Mouse (Mus musculus) hindbrain, embryonic 15.5 days (tissue): Measurements from ENCODE around the gene Myh9. TPM values are rescaled to one million over a fixed set of nuclear protein-coding genes. Genes with fewer than 3 reads are reported as not detected.

ENCODE experiments used
- ATAC-seq: fragments of 200-750 bp; cut with Nextera tagmentation; 2 replicates; pipeline ENCODE4 v1.8.0; 2017; ENCODE audit warnings: low read depth, moderate number of reproducible peaks, moderate TSS enrichment; ENCODE audit not compliant: low FRiP score
- H3K27ac ChIP-seq: fragments of 300-500 bp; sonication (generic); replicated peaks from 2 replicates; pipeline ENCODE4 v1.5.1; 2015; ENCODE audit warnings: mild to moderate bottlenecking, inconsistent platforms
- H3K27me3 ChIP-seq: fragments of 300-500 bp; sonication (generic); 2 replicates; pipeline ENCODE4 v1.6.1; 2015; ENCODE audit warnings: control low read depth, inconsistent platforms
- H3K36me3 ChIP-seq: fragments of 300-500 bp; sonication (generic); 2 replicates; pipeline ENCODE4 v1.6.1; 2015; ENCODE audit warnings: control low read depth, inconsistent platforms
- H3K4me1 ChIP-seq: fragments of 300-500 bp; sonication (generic); replicated peaks from 2 replicates; pipeline ENCODE4 v1.6.1; 2015; ENCODE audit warnings: control low read depth, inconsistent platforms
- H3K4me2 ChIP-seq: fragments of 300-500 bp; sonication (generic); 2 replicates; pipeline ENCODE4 v1.6.1; 2015; ENCODE audit warnings: moderate library complexity, mild to moderate bottlenecking, inconsistent platforms
- H3K4me3 ChIP-seq: fragments of 300-500 bp; sonication (generic); 2 replicates; pipeline ENCODE4 v1.5.1; 2015; ENCODE audit warnings: mild to moderate bottlenecking, inconsistent platforms
- H3K9ac ChIP-seq: fragments of 300-500 bp; sonication (generic); 2 replicates; pipeline ENCODE4 v1.6.1; 2015; ENCODE audit warnings: inconsistent platforms
- H3K9me3 ChIP-seq: fragments of 300-500 bp; sonication (generic); 2 replicates; pipeline ENCODE4 v1.6.1; 2016; ENCODE audit warnings: control low read depth, inconsistent platforms
- WGBS: fragments of 180-500 bp; shearing (Covaris S2); methylation state at CpG from one replicate; pipeline ENCODE4 v1.1.7; 2015; 5-methylcytosine and 5-hydroxymethylcytosine counted together
- polyA plus RNA-seq: library from polyadenylated mRNA; unstranded; fragments of >200 nt; fragmentation: Nextera tagmentation; extraction: Ambion mirVana; gene quantifications from 2 replicates; pipeline ENCODE4 v1.2.1, GENCODE M21; 2015

The Myh9 gene
- polyA plus RNA-seq, 1 experiment from 2014 or later: 11.8 TPM

DNA sequence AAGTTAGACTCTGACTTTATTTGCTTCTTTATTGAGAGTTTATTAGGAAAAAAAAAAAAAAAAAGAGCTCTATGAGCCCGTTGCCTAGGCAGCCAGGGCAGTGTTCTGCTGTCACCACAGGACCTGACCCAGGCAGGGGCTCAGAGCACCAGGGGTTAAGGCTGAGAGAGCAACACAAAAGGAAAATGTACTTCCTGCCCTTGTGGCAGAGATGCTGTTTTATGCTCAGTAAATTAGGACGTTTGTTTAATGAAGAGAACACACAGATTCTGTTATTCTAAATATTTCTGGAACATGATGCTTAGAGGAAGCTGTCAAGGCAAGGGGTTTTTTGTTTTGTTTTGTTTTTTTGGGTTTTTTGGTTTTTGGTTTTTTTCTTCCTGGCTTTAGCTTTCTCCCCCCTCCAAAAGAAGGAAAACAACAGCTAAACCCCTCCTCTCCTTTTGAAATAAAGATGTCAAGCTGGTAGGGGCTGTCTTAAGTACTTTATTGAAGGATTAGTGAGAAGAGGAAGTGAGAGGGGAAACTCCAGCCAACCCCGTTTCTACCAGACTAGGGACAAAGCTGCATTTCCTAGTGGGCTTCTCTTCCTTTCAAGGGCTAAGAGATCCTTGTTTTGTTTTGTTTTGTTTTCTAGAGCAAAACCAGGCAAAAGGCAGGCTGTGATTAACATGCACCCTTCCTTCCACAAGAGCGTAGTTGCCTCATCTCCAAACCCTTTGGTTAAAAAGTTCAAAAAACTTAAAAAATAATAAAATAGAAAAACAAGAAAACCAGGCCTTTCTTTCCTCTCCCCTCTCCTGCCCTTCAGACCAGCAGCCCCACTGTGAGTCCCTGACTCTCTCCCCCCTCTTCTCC, 3.2 kb downstream of the Myh9 start:
- Histone ChIP-seq H3K4me3 (peak overlapping the region; percentile 81; the same call in 1 of the 2 replicates), H3K4me1 (peaks cover 45% of the 10 kb centered on the region), H3K27me3 (no peaks in the 10 kb centered on the region), H3K36me3 (no peaks in the 10 kb centered on the region), H3K27ac (0 out of 2 replicates have a peak overlapping the region, but pooled peaks have one; percentile 0), H3K9ac (no peak overlapping the region), H3K9me3 (no peaks in the 10 kb centered on the region), H3K4me2 (peak overlapping the region; percentile 86)
- no peak for ATAC-seq
- WGBS: 20% methylated on average over 4 of the region's 4 CpGs

GRCm38 (mm10) chr15:77837444-77838117, 4.4 kb downstream of the Myh9 start:
- WGBS: 82% methylated on average over 10 of the region's 10 CpGs
- Histone ChIP-seq H3K4me2 (no peak overlapping the region), H3K27ac (no peak overlapping the region), H3K4me1 (peaks cover 44% of the 10 kb centered on the region), H3K9ac (no peak overlapping the region), H3K36me3 (no peaks in the 10 kb centered on the region), H3K9me3 (no peaks in the 10 kb centered on the region), H3K27me3 (no peaks in the 10 kb centered on the region), H3K4me3 (no peak overlapping the region)
- no peak for ATAC-seq

DNA sequence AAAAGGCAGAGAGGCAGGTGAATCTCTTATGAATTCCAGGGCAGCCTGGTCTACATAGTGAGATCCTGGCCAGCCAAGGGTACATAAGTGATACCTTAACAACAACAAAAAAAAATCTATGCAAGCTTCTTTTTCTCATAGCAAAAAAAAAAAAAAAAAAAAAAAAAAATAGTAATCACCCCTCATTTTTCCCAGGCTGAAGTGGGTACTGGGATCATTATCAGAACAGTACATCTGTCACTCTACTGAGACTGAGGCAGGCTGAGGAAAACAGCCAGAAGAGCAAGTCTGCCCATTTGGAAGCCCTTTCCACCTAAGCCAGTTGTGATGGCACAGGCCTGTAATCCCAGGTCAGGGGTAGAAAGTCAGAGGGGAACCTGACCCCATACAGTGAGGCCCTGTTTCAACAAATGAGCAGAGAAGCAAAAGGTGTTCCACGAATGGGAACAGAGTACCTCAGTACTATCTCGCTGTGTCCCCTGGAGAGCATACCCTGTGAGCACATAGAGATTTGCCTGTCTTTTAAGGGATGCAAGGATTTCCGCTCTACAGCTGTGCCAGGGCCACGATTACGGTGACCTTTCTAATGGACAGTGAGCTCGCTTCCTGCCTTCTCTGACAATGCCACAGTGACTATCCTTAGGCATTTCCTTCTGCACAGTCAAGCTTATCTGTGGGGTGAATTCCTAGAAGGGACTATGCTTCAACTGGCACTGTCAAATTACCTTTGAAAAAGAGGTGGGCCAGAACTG, 5.1 kb downstream of the Myh9 start:
- ATAC-seq: no peak
- H3K4me1 ChIP-seq: peaks cover 42% of the 10 kb centered on the region
- no peak overlapping the region for H3K4me2 ChIP-seq
- WGBS: 71% methylated on average over 6 of the region's 6 CpGs
- H3K9ac ChIP-seq: no peak overlapping the region
- no peak overlapping the region for H3K4me3 ChIP-seq
- no peaks in the 10 kb centered on the region for H3K9me3 ChIP-seq
- no peaks in the 10 kb centered on the region for H3K36me3 ChIP-seq
- H3K27ac ChIP-seq: no peak overlapping the region
- H3K27me3 ChIP-seq: no peaks in the 10 kb centered on the region

- Histone ChIP-seq H3K4me3 (no peak overlapping the region), H3K9me3 (no peaks in the 10 kb centered on the region), H3K9ac (no peak overlapping the region), H3K4me2 (no peak overlapping the region), H3K27ac (no peak overlapping the region), H3K4me1 (peaks cover 42% of the 10 kb centered on the region), H3K36me3 (no peaks in the 10 kb centered on the region), H3K27me3 (no peaks in the 10 kb centered on the region)
- WGBS: 66% methylated on average over 9 of the region's 9 CpGs
- ATAC-seq: no peak
Measured at GRCm38 (mm10) chr15:77835930-77836653, 5.9 kb downstream of the Myh9 start.

DNA sequence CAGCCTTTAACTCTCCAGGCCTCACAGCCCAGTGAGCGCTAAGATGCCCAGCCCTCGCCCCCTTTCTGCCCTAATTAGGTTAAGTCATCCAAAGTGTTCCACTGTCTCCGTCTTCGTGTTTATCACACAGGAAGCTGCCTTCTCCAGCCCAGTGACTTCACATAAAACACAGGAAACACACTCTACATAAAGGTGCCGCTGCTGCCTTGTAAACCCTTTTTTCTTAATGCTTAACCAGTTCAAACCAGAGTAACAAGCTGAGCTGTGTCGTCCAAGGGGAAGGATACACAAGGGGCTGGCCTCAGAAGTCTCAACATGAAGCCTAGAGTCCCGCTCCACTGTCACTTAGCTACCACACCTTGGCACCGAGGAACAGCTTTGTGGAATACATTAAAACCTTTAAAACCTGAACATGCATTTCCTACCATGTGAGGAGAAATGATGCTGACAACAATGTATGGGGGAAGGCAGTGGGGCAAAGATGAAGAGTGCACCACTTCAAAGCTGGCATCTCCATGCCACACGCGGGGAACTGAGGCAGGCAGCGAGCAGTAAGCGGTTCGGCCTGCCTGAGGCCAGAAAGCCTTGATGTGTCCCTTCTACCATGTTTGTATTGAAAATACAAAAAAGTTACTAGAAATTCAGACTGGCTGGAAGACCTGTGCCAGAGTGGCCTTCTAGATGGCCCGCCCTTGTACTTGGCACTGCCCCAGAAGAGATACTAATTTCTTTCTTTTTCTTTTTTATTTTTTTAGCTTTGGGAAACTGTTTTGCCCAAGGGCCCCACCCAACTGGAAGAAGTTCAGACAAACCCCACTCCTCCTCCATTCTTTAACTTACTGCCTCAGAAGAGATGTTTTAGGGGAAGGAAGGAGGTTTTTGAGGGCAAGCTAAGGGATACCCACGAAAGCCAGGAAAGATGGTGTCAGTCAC, 7.4 kb downstream of the Myh9 start:
- no peaks in the 10 kb centered on the region for H3K27me3 ChIP-seq
- peaks cover 27% of the 10 kb centered on the region for H3K4me1 ChIP-seq
- H3K36me3 ChIP-seq: no peaks in the 10 kb centered on the region
- ATAC-seq: no peak
- no peak overlapping the region for H3K4me2 ChIP-seq
- no peak overlapping the region for H3K27ac ChIP-seq
- WGBS: 84% methylated on average over 15 of the region's 15 CpGs
- no peak overlapping the region for H3K9ac ChIP-seq
- no peaks in the 10 kb centered on the region for H3K9me3 ChIP-seq
- H3K4me3 ChIP-seq: no peak overlapping the region

DNA sequence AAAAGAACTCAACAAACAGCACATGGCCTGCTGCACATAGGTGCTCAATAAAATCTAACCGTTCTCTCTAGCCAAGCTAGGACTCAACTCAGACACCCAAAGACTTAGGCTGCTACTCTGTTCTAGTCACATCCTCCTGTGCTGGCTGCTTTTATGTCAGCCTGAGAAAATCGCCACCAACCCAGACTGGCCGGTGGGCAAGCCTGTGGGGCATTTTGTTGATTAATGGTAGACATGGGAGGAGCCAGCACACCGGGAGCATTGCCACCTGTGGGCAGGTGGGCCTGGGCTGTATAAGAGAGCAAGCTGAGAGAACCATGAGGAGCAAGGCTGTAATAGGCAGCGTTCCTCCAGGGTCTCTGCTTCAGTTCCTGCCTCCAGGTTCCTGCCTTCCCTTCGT, 8.2 kb downstream of the Myh9 start:
- Histone ChIP-seq H3K36me3 (no peaks in the 10 kb centered on the region), H3K4me2 (no peak overlapping the region), H3K27ac (no peak overlapping the region), H3K9ac (no peak overlapping the region), H3K9me3 (no peaks in the 10 kb centered on the region), H3K4me1 (peaks cover 19% of the 10 kb centered on the region), H3K27me3 (no peaks in the 10 kb centered on the region), H3K4me3 (no peak overlapping the region)
- no peak for ATAC-seq
- 94% methylated on average over 6 of the region's 6 CpGs for WGBS

GRCm38 (mm10) chr15:77833083-77833482, 8.9 kb downstream of the Myh9 start:
- no peaks in the 10 kb centered on the region for H3K9me3 ChIP-seq
- H3K9ac ChIP-seq: no peak overlapping the region
- no peak overlapping the region for H3K4me2 ChIP-seq
- peaks cover 12% of the 10 kb centered on the region for H3K4me1 ChIP-seq
- H3K4me3 ChIP-seq: no peak overlapping the region
- H3K36me3 ChIP-seq: no peaks in the 10 kb centered on the region
- H3K27me3 ChIP-seq: no peaks in the 10 kb centered on the region
- ATAC-seq: no peak
- no peak overlapping the region for H3K27ac ChIP-seq

- ATAC-seq: no peak
- no peaks in the 10 kb centered on the region for H3K9me3 ChIP-seq
- no peak overlapping the region for H3K9ac ChIP-seq
- H3K4me1 ChIP-seq: peaks cover 17% of the 10 kb centered on the region
- H3K4me2 ChIP-seq: no peak overlapping the region
- WGBS: 89% methylated on average over 7 of the region's 7 CpGs
- H3K4me3 ChIP-seq: no peak overlapping the region
- no peak overlapping the region for H3K27ac ChIP-seq
- no peaks in the 10 kb centered on the region for H3K27me3 ChIP-seq
- H3K36me3 ChIP-seq: no peaks in the 10 kb centered on the region
Measured at GRCm38 (mm10) chr15:77832458-77832904, 9.5 kb downstream of the Myh9 start.

GRCm38 (mm10) chr15:77831754-77832457, 10.1 kb downstream of the Myh9 start:
- Histone ChIP-seq H3K9me3 (no peaks in the 10 kb centered on the region), H3K4me3 (no peak overlapping the region), H3K36me3 (no peaks in the 10 kb centered on the region), H3K4me1 (peaks cover 22% of the 10 kb centered on the region), H3K27ac (no peak overlapping the region), H3K9ac (no peak overlapping the region), H3K27me3 (no peaks in the 10 kb centered on the region), H3K4me2 (no peak overlapping the region)
- WGBS: 88% methylated on average over 8 of the region's 8 CpGs
- ATAC-seq: no peak

DNA sequence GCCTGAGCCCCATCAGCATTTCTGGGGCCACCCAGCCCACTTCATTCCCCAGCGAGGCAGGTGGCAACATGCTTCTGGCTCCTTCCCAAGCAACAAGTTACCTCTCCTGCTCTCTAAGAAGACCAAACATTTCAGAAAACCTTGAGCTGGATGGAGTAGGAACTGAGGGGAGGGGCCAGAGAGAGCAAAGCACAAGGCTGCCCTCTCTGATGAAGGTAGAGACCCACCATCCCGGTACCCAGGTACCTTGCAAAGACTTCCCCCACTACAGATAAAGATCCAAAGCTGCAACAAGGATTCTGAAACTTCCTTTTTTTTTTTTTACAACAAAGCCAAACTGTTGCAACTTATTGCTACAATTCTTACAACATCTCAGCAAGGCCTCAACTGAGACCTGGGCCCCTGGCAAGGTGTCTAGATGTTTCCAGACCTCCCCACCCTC, 10.8 kb downstream of the Myh9 start:
- WGBS: 91% methylated on average over 2 of the region's 2 CpGs
- H3K9me3 ChIP-seq: no peaks in the 10 kb centered on the region
- peaks cover 19% of the 10 kb centered on the region for H3K4me1 ChIP-seq
- no peak overlapping the region for H3K9ac ChIP-seq
- H3K36me3 ChIP-seq: no peaks in the 10 kb centered on the region
- H3K27me3 ChIP-seq: no peaks in the 10 kb centered on the region
- no peak overlapping the region for H3K27ac ChIP-seq
- ATAC-seq: no peak
- H3K4me2 ChIP-seq: no peak overlapping the region
- no peak overlapping the region for H3K4me3 ChIP-seq
